Mouse (Mus musculus): ENCODE measurements around the gene Capzb. TPM values are rescaled to one million over a fixed set of nuclear protein-coding genes. Genes with fewer than 3 reads are reported as not detected.

Capzb gene
- polyA plus RNA-seq, 1 experiment from 2014 or later, result 312 TPM

GRCm38 (mm10) chr4:139167107-139167506, 25.6 kb upstream of the Capzb start:
- Histone ChIP-seq H3K27me3 (no peaks in the 10 kb centered on the region), H3K27ac (no peak overlapping the region), H3K36me3 (replicated peaks) (no peaks in the 10 kb centered on the region), H3K4me1 (0 out of 2 replicates have a peak, but pooled peaks cover 5% of the 10 kb centered on the region), H3K4me3 (replicated peaks) (no peak overlapping the region), H3K9me3 (no peaks in the 10 kb centered on the region), H3K9ac (no peak overlapping the region), H3K4me2 (no peak overlapping the region)
- WGBS, result 76% methylated on average over 8 of the region's 8 CpGs
- ATAC-seq (ENCODE audit: low FRiP score), result no peak

DNA sequence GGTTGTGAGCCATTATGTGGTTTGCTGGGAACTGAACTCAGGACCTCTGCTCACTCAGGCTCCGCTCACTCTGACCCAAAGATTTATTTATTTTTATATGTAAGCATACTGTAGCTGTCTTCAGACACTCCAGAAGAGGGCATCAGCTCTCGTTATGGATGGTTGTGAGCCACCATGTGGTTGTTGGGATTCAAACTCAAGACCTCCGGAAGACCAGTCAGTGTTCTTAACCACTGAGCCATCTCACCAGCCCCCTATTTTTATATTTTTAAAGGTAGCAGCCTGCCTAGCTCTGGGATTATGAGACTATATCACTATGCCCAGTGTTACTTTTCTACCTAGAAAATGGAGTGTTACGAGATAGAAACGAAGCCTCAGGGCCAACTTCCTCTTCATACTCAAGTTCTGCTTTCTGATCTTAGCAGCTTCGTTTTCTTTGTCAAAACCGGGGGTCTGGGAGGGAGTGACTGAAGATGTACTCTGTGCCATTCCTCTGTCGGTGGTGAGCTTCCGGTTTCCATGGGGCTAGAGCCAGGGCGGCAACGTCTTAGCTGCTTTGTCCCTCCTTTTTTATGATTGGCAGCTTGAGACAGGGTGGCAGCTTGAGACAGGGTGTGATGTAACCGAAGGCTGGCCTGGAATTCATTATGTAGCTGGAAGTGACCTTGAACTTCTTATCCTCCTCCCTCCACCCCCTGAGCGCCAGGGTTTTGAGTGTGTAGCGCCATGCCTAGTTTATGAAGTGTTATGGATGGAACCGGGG, 23.5 kb upstream of the Capzb start:
- Histone ChIP-seq H3K36me3 (replicated peaks) (no peaks in the 10 kb centered on the region), H3K4me1 (0 out of 2 replicates have a peak, but pooled peaks cover 5% of the 10 kb centered on the region), H3K9ac (no peak overlapping the region), H3K27me3 (no peaks in the 10 kb centered on the region), H3K4me2 (no peak overlapping the region), H3K4me3 (replicated peaks) (no peak overlapping the region), H3K27ac (no peak overlapping the region), H3K9me3 (no peaks in the 10 kb centered on the region)
- ATAC-seq (ENCODE audit: low FRiP score), result no peak
- 81% methylated on average over 15 of the region's 15 CpGs for WGBS

DNA sequence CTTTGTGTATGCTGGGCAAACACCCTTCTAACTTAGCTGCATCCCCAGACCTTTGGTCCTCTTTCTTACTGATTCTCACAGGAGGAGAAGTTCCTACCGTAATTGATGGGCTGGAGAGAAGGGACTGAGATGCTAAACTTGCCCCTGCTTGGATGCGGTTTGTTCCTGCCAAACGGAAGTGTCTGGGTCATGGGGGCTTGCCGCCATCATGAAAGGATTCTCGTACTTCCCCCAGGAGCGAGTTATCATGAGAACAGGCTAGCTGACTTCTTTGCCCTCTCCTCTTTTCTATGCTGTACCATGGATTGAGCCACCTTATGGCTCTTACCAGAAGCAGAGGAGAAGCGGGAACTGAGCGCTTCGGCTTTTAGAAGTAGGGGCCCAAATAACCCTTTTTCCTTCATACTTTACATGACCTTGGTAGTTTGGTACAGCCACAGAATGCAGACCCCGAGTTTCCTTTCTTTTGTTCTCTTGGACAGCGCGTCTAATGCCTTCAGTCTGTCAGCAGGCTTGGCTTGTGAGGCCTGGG, 22.9 kb upstream of the Capzb start:
- H3K4me3 ChIP-seq (replicated peaks), result no peak overlapping the region
- H3K4me2 ChIP-seq, result no peak overlapping the region
- no peak overlapping the region for H3K9ac ChIP-seq
- no peaks in the 10 kb centered on the region for H3K27me3 ChIP-seq
- WGBS, result 76% methylated on average over 12 of the region's 12 CpGs
- no peak overlapping the region for H3K27ac ChIP-seq
- 0 out of 2 replicates have a peak, but pooled peaks cover 5% of the 10 kb centered on the region for H3K4me1 ChIP-seq
- no peaks in the 10 kb centered on the region for H3K36me3 ChIP-seq (replicated peaks)
- ATAC-seq (ENCODE audit: low FRiP score), result no peak
- no peaks in the 10 kb centered on the region for H3K9me3 ChIP-seq

DNA sequence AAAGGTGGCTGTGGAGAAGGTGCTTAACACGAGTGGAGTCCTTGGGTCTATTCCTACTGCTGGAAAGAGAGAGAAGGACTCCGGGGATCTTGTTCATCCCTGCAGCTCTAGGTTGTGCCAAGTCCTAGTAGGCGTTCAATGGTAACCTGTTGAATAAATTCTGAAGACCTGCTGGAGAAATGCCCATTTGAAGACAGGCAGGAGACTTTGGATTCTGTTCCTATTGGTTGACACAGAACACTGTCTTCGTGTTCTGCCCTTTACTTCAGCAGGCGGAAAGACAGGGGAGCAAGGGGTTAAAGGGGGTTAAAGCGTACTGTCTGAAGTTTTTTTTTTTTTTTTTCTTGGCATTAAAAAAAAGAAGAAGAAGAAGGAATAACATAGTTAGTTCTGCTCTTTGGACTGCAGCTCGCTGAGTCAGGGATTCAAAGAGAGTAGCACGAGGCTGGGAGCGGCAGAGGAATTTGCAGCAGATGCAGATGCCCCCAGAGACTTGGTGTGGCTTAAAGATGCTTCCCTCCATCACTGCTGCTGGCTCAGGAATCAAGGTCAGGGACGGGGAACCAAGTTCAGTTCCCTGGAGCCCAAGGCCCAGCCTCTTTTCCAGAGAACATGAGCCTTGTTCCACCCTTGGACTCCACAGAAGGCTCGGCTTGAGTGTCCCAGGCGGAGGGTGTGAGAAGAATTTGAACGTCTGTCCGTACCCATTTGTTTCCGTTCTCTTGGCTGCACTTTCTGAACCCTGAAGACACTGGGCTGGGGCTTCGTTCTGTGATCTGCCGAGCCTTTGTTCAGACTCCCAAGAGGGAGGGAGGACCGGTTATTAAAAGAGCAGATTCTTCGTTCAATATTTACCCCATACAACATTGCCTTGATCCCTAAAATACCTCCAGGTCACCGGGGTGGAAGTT, 17.4 kb upstream of the Capzb start:
- no peak overlapping the region for H3K4me3 ChIP-seq (replicated peaks)
- no peak for ATAC-seq (ENCODE audit: low FRiP score)
- H3K9me3 ChIP-seq, result peaks cover 11% of the 10 kb centered on the region; the same call in 1 of the 2 replicates
- H3K27me3 ChIP-seq, result no peaks in the 10 kb centered on the region
- H3K4me1 ChIP-seq, result no peaks in the 10 kb centered on the region
- 70% methylated on average over 20 of the region's 20 CpGs for WGBS
- H3K4me2 ChIP-seq, result no peak overlapping the region
- no peaks in the 10 kb centered on the region for H3K36me3 ChIP-seq (replicated peaks)
- no peak overlapping the region for H3K27ac ChIP-seq
- H3K9ac ChIP-seq, result no peak overlapping the region

DNA sequence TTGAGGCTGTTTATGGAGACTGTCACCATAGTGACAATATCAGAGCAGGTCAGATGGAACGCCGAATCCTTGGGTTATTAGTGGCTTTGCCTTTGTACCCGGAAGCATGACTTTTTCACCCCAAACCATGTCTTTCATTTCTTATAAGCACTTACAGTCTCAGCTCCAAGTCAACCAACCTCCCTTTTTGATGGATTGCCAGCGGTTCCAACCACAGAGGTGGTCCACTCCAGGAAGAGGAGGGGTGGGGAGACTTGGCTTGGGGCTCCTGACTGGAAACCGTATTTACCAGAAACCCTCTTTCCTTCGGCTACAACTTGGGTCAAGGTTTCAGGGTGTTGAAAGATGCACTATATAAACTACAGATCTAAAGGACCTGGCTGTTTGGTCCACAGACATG, 16.7 kb upstream of the Capzb start:
- 78% methylated on average over 6 of the region's 6 CpGs for WGBS
- ATAC-seq (ENCODE audit: low FRiP score), result no peak
- H3K4me1 ChIP-seq, result no peaks in the 10 kb centered on the region

GRCm38 (mm10) chr4:139177921-139178320, 14.8 kb upstream of the Capzb start:
- Histone ChIP-seq H3K4me3 (replicated peaks) (no peak overlapping the region), H3K9ac (no peak overlapping the region), H3K27me3 (no peaks in the 10 kb centered on the region), H3K36me3 (replicated peaks) (no peaks in the 10 kb centered on the region), H3K9me3 (peaks cover 11% of the 10 kb centered on the region; the same call in 1 of the 2 replicates), H3K27ac (no peak overlapping the region), H3K4me1 (no peaks in the 10 kb centered on the region), H3K4me2 (no peak overlapping the region)
- 89% methylated on average over 3 of the region's 3 CpGs for WGBS
- ATAC-seq (ENCODE audit: low FRiP score), result no peak

More for the DNA sequence above, 16.7 kb upstream of the Capzb start:
- Histone ChIP-seq H3K9ac (no peak overlapping the region), H3K4me2 (no peak overlapping the region), H3K27ac (no peak overlapping the region), H3K36me3 (replicated peaks) (no peaks in the 10 kb centered on the region), H3K27me3 (no peaks in the 10 kb centered on the region), H3K4me3 (replicated peaks) (no peak overlapping the region), H3K9me3 (peaks cover 11% of the 10 kb centered on the region; the same call in 1 of the 2 replicates)

DNA sequence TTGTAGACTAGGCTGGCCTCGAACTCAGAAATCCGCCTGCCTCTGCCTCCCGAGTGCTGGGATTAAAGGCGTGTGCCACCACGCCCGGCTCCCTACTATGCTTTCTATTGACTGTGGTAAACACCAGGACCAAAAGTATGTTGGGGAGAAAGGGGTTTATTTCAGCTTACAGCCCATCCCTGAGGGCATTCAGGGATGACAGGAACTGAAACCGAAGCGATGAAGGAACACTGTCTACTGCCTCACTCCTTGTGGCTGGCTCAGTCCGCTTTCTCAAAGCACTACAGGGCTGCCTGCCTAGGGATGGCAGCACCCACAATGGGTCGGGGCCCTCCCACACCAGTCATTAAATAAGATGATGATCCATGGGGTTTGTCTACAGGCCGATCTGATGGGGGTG, 14.3 kb upstream of the Capzb start:
- Histone ChIP-seq H3K4me1 (no peaks in the 10 kb centered on the region), H3K36me3 (replicated peaks) (no peaks in the 10 kb centered on the region), H3K9ac (no peak overlapping the region), H3K4me3 (replicated peaks) (no peak overlapping the region), H3K4me2 (no peak overlapping the region), H3K27ac (no peak overlapping the region), H3K27me3 (no peaks in the 10 kb centered on the region), H3K9me3 (peaks cover 11% of the 10 kb centered on the region; the same call in 1 of the 2 replicates)
- WGBS, result 96% methylated on average over 11 of the region's 11 CpGs
- no peak for ATAC-seq (ENCODE audit: low FRiP score)

DNA sequence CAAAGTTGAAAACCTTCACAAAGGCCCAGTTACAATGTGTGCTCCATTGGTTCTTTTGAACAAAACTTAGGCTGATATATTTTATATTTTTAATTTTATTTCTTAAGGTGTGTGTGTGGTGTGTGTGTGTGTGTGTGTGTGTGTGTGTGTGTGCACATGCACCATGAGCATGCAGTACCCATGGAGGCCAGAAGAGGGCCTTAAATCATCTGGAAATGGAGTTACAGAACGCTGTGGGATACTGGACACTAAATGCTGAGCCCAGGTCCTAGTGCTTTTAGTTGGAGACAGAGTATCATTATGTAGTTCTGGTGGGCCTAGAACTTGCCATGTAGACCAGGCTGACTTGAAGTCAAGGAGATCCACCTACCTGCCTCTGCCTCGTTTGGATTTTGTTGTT, 13.5 kb upstream of the Capzb start:
- H3K36me3 ChIP-seq (replicated peaks), result no peaks in the 10 kb centered on the region
- H3K4me2 ChIP-seq, result no peak overlapping the region
- 74% methylated on average over 2 of the region's 2 CpGs for WGBS
- no peak overlapping the region for H3K27ac ChIP-seq
- ATAC-seq (ENCODE audit: low FRiP score), result no peak
- no peak overlapping the region for H3K9ac ChIP-seq
- H3K27me3 ChIP-seq, result no peaks in the 10 kb centered on the region
- peaks cover 11% of the 10 kb centered on the region; the same call in 1 of the 2 replicates for H3K9me3 ChIP-seq
- no peak overlapping the region for H3K4me3 ChIP-seq (replicated peaks)
- no peaks in the 10 kb centered on the region for H3K4me1 ChIP-seq

DNA sequence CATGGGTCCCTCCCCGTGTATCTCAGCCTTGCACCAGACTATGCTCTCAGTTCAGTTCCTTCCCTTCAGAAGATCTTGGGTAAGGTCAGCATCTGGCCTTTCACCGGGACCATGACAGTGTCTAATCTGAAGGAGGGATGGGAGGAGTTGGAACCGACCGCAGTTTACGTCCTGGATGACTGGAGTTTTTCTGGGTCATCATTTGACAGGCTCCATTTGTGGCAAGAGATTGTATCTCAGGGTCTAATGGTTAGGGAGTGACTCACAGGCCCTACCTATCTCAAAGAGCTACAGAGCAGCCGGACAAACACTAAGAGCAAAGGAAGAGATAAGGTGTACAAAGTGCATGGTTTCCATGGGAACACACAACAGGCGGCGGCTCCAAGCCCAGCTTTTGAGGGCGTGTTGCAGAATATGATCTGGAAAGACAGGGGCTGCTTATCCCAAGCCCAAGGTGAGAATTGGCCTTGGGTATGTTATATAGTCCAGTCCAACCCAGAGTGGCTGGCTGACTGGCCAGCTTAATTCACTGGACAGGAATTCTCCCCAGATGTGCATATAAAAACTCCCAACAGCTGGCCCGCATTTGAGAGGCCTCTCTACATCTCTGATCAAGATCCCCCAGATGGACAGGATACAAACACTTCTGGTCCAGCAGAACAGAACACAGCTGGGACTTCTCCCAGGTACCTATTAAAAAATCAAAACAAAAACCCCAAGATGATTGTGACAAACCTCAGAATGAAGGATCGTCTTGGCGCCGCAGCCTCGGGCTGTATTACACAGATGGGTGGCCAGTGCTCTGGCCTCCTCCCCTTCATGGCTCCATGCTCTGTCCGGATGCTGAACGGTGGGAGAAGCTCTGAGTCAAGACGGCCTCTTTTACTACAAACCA, 12.7 kb upstream of the Capzb start:
- Histone ChIP-seq H3K9ac (no peak overlapping the region), H3K27me3 (no peaks in the 10 kb centered on the region), H3K36me3 (replicated peaks) (no peaks in the 10 kb centered on the region), H3K4me2 (no peak overlapping the region), H3K4me1 (no peaks in the 10 kb centered on the region), H3K4me3 (replicated peaks) (no peak overlapping the region), H3K9me3 (peaks cover 11% of the 10 kb centered on the region; the same call in 1 of the 2 replicates), H3K27ac (no peak overlapping the region)
- WGBS, result 90% methylated on average over 17 of the region's 17 CpGs
- no peak for ATAC-seq (ENCODE audit: low FRiP score)

DNA sequence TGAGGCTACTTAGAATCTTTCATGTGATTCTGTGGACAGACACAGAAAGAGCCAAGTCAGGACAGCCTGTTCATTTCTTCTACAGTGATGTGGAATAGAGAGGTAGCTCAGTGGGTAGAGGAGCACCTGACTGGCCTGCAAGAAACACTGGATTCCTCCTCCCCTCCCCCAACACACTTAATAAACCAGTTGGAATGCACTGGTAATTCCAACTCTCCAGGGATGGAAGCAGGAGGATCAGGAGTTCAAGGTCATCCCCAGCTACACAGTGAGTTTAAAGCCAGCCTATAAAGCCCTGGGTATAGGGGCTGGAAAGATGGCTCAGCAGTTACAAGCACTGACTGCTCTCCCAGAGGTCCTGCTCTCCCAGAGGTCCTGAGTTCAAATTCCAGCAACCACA, 10.2 kb upstream of the Capzb start:
- no peak overlapping the region for H3K4me2 ChIP-seq
- no peaks in the 10 kb centered on the region for H3K27me3 ChIP-seq
- no peak for ATAC-seq (ENCODE audit: low FRiP score)
- no peak overlapping the region for H3K4me3 ChIP-seq (replicated peaks)
- H3K4me1 ChIP-seq, result no peaks in the 10 kb centered on the region
- H3K9ac ChIP-seq, result no peak overlapping the region
- no peaks in the 10 kb centered on the region for H3K36me3 ChIP-seq (replicated peaks)
- H3K27ac ChIP-seq, result no peak overlapping the region
- peaks cover 11% of the 10 kb centered on the region; the same call in 1 of the 2 replicates for H3K9me3 ChIP-seq

DNA sequence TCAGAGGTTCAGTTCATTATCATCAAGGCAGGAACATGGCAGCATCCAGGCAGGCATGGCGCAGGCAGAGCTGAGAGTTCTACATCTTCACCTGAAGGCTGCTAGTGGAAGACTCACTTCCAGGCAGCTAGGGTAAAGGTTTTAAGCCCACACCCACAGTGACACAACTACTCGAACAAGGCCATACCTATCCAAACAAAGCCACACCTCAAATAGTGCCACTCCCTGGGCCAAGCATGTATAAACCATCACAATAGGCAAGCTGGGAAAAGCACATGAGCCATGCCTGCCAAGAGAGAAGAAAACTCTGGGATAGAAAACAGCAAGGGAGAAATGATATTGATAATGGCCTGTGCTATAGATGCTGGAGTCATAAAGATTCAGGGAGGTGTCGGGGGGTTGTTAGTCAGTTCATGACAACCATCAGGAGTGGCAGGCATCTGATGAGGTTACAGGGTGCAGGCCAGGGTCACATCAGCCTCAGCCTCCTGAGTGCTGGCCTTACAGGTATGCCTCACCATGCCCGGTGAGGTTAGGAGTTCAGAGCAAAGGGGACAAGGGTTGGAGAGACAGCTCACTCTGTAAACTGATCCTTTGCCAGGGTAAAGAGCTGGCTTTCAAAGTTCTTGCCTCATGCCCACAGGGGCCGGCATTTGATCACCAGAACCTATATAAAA, 6.8 kb upstream of the Capzb start:
- no peak overlapping the region for H3K27ac ChIP-seq
- no peak overlapping the region for H3K9ac ChIP-seq
- no peak overlapping the region for H3K4me2 ChIP-seq
- ATAC-seq (ENCODE audit: low FRiP score), result no peak
- no peaks in the 10 kb centered on the region for H3K27me3 ChIP-seq
- no peak overlapping the region for H3K4me3 ChIP-seq (replicated peaks)
- WGBS, result 90% methylated on average over 5 of the region's 5 CpGs
- H3K4me1 ChIP-seq, result 0 out of 2 replicates have a peak, but pooled peaks cover under 1% of the 10 kb centered on the region
- H3K9me3 ChIP-seq, result no peaks in the 10 kb centered on the region
- H3K36me3 ChIP-seq (replicated peaks), result no peaks in the 10 kb centered on the region
